Mouse (Mus musculus) embryonic fibroblast, embryonic 13.5 days (primary cell): Measurements from ENCODE around the gene Jun.

Source experiments
- CTCF ChIP-seq: IDR thresholded peaks from 2 replicates; pipeline ENCODE4 v1.5.1; 2011; ENCODE audit warnings: mild to moderate bottlenecking, control low read depth, low read length, moderate library complexity, borderline replicate concordance; ENCODE audit not compliant: insufficient read depth
- POLR2A ChIP-seq: IDR thresholded peaks from 2 replicates; pipeline ENCODE4 v1.6.1; 2011; ENCODE audit warnings: low read depth, mild to moderate bottlenecking, control low read depth, low read length, moderate library complexity

GRCm38 (mm10) chr4:95018221-95018620, 33.8 kb downstream of the Jun start:
- TF ChIP-seq POLR2A: no peak
- no peak for TF ChIP-seq CTCF
